Mouse (Mus musculus) gonadal fat pad, adult 2 months (tissue): ENCODE measurements around the gene Lrrc20. TPM values are rescaled to one million over a fixed set of nuclear protein-coding genes. Genes with fewer than 3 reads are reported as not detected.
"Not testable (repeated sequence)": the region's sequence is repeated elsewhere in the genome, so short reads cannot be mapped to it uniquely, and the experiment has no call there.

Source experiments
- DNase-seq: peaks from one replicate; pipeline ENCODE4 v3.0.0-alpha.2; 2012; ENCODE audit warnings: low read depth
- polyA plus RNA-seq: library from polyadenylated mRNA; depleted of rRNA; stranded (reverse); fragments of >200 nt; gene quantifications from 2 replicates; pipeline ENCODE4 v1.2.3, GENCODE M21; 2012

Lrrc20 gene
- polyA plus RNA-seq, 1 experiment = 8.3 TPM

- no peak for DNase-seq
Observed at GRCm38 (mm10) chr10:61570181-61570580, 94.6 kb downstream of the Lrrc20 start.

GRCm38 (mm10) chr10:61572126-61572525, 96.5 kb downstream of the Lrrc20 start:
- no peak for DNase-seq

GRCm38 (mm10) chr10:61576120-61576767, 100.6 kb downstream of the Lrrc20 start:
- DNase-seq = no peak

- DNase-seq = no peak
Observed at GRCm38 (mm10) chr10:61587241-61587849, 111.7 kb downstream of the Lrrc20 start.

GRCm38 (mm10) chr10:61597991-61598390, 122.4 kb downstream of the Lrrc20 start:
- no peak for DNase-seq

- no peak for DNase-seq
Observed at GRCm38 (mm10) chr10:61599556-61600114, 124.0 kb downstream of the Lrrc20 start.

- no peak for DNase-seq
Observed at GRCm38 (mm10) chr10:61602283-61603033, 126.9 kb downstream of the Lrrc20 start.

GRCm38 (mm10) chr10:61604376-61605065, 128.9 kb downstream of the Lrrc20 start:
- DNase-seq = no peak

GRCm38 (mm10) chr10:61605381-61605780, 129.8 kb downstream of the Lrrc20 start:
- DNase-seq = not testable (repeated sequence)

- no peak for DNase-seq
Observed at GRCm38 (mm10) chr10:61605851-61606250, 130.2 kb downstream of the Lrrc20 start.

- no peak for DNase-seq
Observed at GRCm38 (mm10) chr10:61608233-61608632, 132.6 kb downstream of the Lrrc20 start.

- no peak for DNase-seq
Observed at GRCm38 (mm10) chr10:61610650-61611235, 135.1 kb downstream of the Lrrc20 start.

GRCm38 (mm10) chr10:61614311-61614710, 138.7 kb downstream of the Lrrc20 start:
- no peak for DNase-seq

- no peak for DNase-seq
Observed at GRCm38 (mm10) chr10:61618528-61618927, 142.9 kb downstream of the Lrrc20 start.

GRCm38 (mm10) chr10:61621681-61622080, 146.1 kb downstream of the Lrrc20 start:
- no peak for DNase-seq

- DNase-seq = not testable (repeated sequence)
Observed at GRCm38 (mm10) chr10:61623874-61624273, 148.3 kb downstream of the Lrrc20 start.

- no peak for DNase-seq
Observed at GRCm38 (mm10) chr10:61624771-61625170, 149.2 kb downstream of the Lrrc20 start.

- DNase-seq = no peak
Observed at GRCm38 (mm10) chr10:61625381-61626257, 150.0 kb downstream of the Lrrc20 start.

- no peak for DNase-seq
Observed at GRCm38 (mm10) chr10:61626551-61626950, 150.9 kb downstream of the Lrrc20 start.

GRCm38 (mm10) chr10:61627195-61627937, 151.8 kb downstream of the Lrrc20 start:
- no peak for DNase-seq
